Mouse (Mus musculus): Measurements from ENCODE around the gene Dclk2. TPM values are rescaled to one million over a fixed set of nuclear protein-coding genes. Genes with fewer than 3 reads are reported as not detected.

Dclk2 gene
- polyA plus RNA-seq, 1 experiment: 20.7 TPM

- Histone ChIP-seq H3K27me3 (ENCODE audit: control insufficient read depth, insufficient read depth, low read length, poor library complexity, severe bottlenecking) (no peaks in the 10 kb centered on the region), H3K4me1 (ENCODE audit: control insufficient read depth, insufficient read depth, low read length) (no peaks in the 10 kb centered on the region), H3K9me3 (replicated peaks; ENCODE audit: control insufficient read depth, insufficient read depth, low read length, poor library complexity, severe bottlenecking) (no peaks in the 10 kb centered on the region), H3K36me3 (ENCODE audit: control insufficient read depth, insufficient read depth, low read length, poor library complexity, severe bottlenecking) (no peaks in the 10 kb centered on the region), H3K27ac (ENCODE audit: insufficient read depth, low read length) (no peak overlapping the region), H3K4me3 (ENCODE audit: low read depth, low read length) (no peak overlapping the region), H3K9ac (ENCODE audit: low read depth, poor library complexity, severe bottlenecking) (no peak overlapping the region)
- TF ChIP-seq CTCF (IDR thresholded peaks at IDR 0.05; ENCODE audit: low read depth, low read length) (no peak), POLR2A (IDR thresholded peaks at IDR 0.05; ENCODE audit: insufficient read depth, low read length) (no peak), EP300 (IDR thresholded peaks at IDR 0.05; ENCODE audit: insufficient read depth, low read depth, low read length) (no peak)
These were observed 35.5 kb downstream of the Dclk2 start for GRCm38 (mm10) chr3:86885180-86885579.

GRCm38 (mm10) chr3:86884481-86884880 is 36.2 kb downstream of the Dclk2 start:
- Histone ChIP-seq H3K4me3 (ENCODE audit: low read depth, low read length) (no peak overlapping the region), H3K36me3 (ENCODE audit: control insufficient read depth, insufficient read depth, low read length, poor library complexity, severe bottlenecking) (no peaks in the 10 kb centered on the region), H3K27ac (ENCODE audit: insufficient read depth, low read length) (no peak overlapping the region), H3K4me1 (ENCODE audit: control insufficient read depth, insufficient read depth, low read length) (no peaks in the 10 kb centered on the region), H3K27me3 (ENCODE audit: control insufficient read depth, insufficient read depth, low read length, poor library complexity, severe bottlenecking) (no peaks in the 10 kb centered on the region), H3K9me3 (replicated peaks; ENCODE audit: control insufficient read depth, insufficient read depth, low read length, poor library complexity, severe bottlenecking) (no peaks in the 10 kb centered on the region), H3K9ac (ENCODE audit: low read depth, poor library complexity, severe bottlenecking) (no peak overlapping the region)
- TF ChIP-seq CTCF (IDR thresholded peaks at IDR 0.05; ENCODE audit: low read depth, low read length) (no peak), POLR2A (IDR thresholded peaks at IDR 0.05; ENCODE audit: insufficient read depth, low read length) (no peak), EP300 (IDR thresholded peaks at IDR 0.05; ENCODE audit: insufficient read depth, low read depth, low read length) (no peak)

- Histone ChIP-seq H3K4me3 (ENCODE audit: low read depth, low read length) (no peak overlapping the region), H3K27ac (ENCODE audit: insufficient read depth, low read length) (no peak overlapping the region), H3K27me3 (ENCODE audit: control insufficient read depth, insufficient read depth, low read length, poor library complexity, severe bottlenecking) (no peaks in the 10 kb centered on the region), H3K36me3 (ENCODE audit: control insufficient read depth, insufficient read depth, low read length, poor library complexity, severe bottlenecking) (no peaks in the 10 kb centered on the region), H3K9ac (ENCODE audit: low read depth, poor library complexity, severe bottlenecking) (no peak overlapping the region), H3K4me1 (ENCODE audit: control insufficient read depth, insufficient read depth, low read length) (no peaks in the 10 kb centered on the region), H3K9me3 (replicated peaks; ENCODE audit: control insufficient read depth, insufficient read depth, low read length, poor library complexity, severe bottlenecking) (no peaks in the 10 kb centered on the region)
- TF ChIP-seq CTCF (IDR thresholded peaks at IDR 0.05; ENCODE audit: low read depth, low read length) (no peak), EP300 (IDR thresholded peaks at IDR 0.05; ENCODE audit: insufficient read depth, low read depth, low read length) (no peak), POLR2A (IDR thresholded peaks at IDR 0.05; ENCODE audit: insufficient read depth, low read length) (no peak)
These were observed 36.7 kb downstream of the Dclk2 start for GRCm38 (mm10) chr3:86883985-86884384.

GRCm38 (mm10) chr3:86875912-86876311 is 44.7 kb downstream of the Dclk2 start:
- TF ChIP-seq POLR2A (IDR thresholded peaks at IDR 0.05; ENCODE audit: insufficient read depth, low read length) (no peak), EP300 (IDR thresholded peaks at IDR 0.05; ENCODE audit: insufficient read depth, low read depth, low read length) (no peak), CTCF (IDR thresholded peaks at IDR 0.05; ENCODE audit: low read depth, low read length) (no peak)
- H3K4me3 ChIP-seq (ENCODE audit: low read depth, low read length): no peak overlapping the region
- H3K9me3 ChIP-seq (replicated peaks; ENCODE audit: control insufficient read depth, insufficient read depth, low read length, poor library complexity, severe bottlenecking): no peaks in the 10 kb centered on the region

GRCm38 (mm10) chr3:86873092-86873600 is 47.5 kb downstream of the Dclk2 start:
- TF ChIP-seq CTCF (IDR thresholded peaks at IDR 0.05; ENCODE audit: low read depth, low read length): no peak
- TF ChIP-seq EP300 (IDR thresholded peaks at IDR 0.05; ENCODE audit: insufficient read depth, low read depth, low read length): no peak
- no peak for TF ChIP-seq POLR2A (IDR thresholded peaks at IDR 0.05; ENCODE audit: insufficient read depth, low read length)
- H3K9ac ChIP-seq (ENCODE audit: low read depth, poor library complexity, severe bottlenecking): no peak overlapping the region
- H3K4me1 ChIP-seq (ENCODE audit: control insufficient read depth, insufficient read depth, low read length): no peaks in the 10 kb centered on the region
- no peak overlapping the region for H3K4me3 ChIP-seq (ENCODE audit: low read depth, low read length)
- H3K27ac ChIP-seq (ENCODE audit: insufficient read depth, low read length): no peak overlapping the region
- no peaks in the 10 kb centered on the region for H3K9me3 ChIP-seq (replicated peaks; ENCODE audit: control insufficient read depth, insufficient read depth, low read length, poor library complexity, severe bottlenecking)
- H3K27me3 ChIP-seq (ENCODE audit: control insufficient read depth, insufficient read depth, low read length, poor library complexity, severe bottlenecking): no peaks in the 10 kb centered on the region
- H3K36me3 ChIP-seq (ENCODE audit: control insufficient read depth, insufficient read depth, low read length, poor library complexity, severe bottlenecking): no peaks in the 10 kb centered on the region

More at GRCm38 (mm10) chr3:86875912-86876311, 44.7 kb downstream of the Dclk2 start:
- Histone ChIP-seq H3K9ac (ENCODE audit: low read depth, poor library complexity, severe bottlenecking) (no peak overlapping the region), H3K27me3 (ENCODE audit: control insufficient read depth, insufficient read depth, low read length, poor library complexity, severe bottlenecking) (no peaks in the 10 kb centered on the region), H3K27ac (ENCODE audit: insufficient read depth, low read length) (no peak overlapping the region), H3K4me1 (ENCODE audit: control insufficient read depth, insufficient read depth, low read length) (no peaks in the 10 kb centered on the region), H3K36me3 (ENCODE audit: control insufficient read depth, insufficient read depth, low read length, poor library complexity, severe bottlenecking) (no peaks in the 10 kb centered on the region)

GRCm38 (mm10) chr3:86870952-86871351 is 49.7 kb downstream of the Dclk2 start:
- Histone ChIP-seq H3K27me3 (ENCODE audit: control insufficient read depth, insufficient read depth, low read length, poor library complexity, severe bottlenecking) (no peaks in the 10 kb centered on the region; the same call in 1 of the 2 replicates), H3K4me1 (ENCODE audit: control insufficient read depth, insufficient read depth, low read length) (no peaks in the 10 kb centered on the region), H3K27ac (ENCODE audit: insufficient read depth, low read length) (no peak overlapping the region), H3K9ac (ENCODE audit: low read depth, poor library complexity, severe bottlenecking) (no peak overlapping the region), H3K9me3 (replicated peaks; ENCODE audit: control insufficient read depth, insufficient read depth, low read length, poor library complexity, severe bottlenecking) (no peaks in the 10 kb centered on the region), H3K36me3 (ENCODE audit: control insufficient read depth, insufficient read depth, low read length, poor library complexity, severe bottlenecking) (no peaks in the 10 kb centered on the region), H3K4me3 (ENCODE audit: low read depth, low read length) (no peak overlapping the region)
- no peak for TF ChIP-seq POLR2A (IDR thresholded peaks at IDR 0.05; ENCODE audit: insufficient read depth, low read length)
- no peak for TF ChIP-seq CTCF (IDR thresholded peaks at IDR 0.05; ENCODE audit: low read depth, low read length)
- no peak for TF ChIP-seq EP300 (IDR thresholded peaks at IDR 0.05; ENCODE audit: insufficient read depth, low read depth, low read length)
